Mouse (Mus musculus) neural tube, embryonic 12.5 days (tissue): ENCODE measurements around the gene Map4. TPM values are rescaled to one million over a fixed set of nuclear protein-coding genes. Genes with fewer than 3 reads are reported as not detected.

ENCODE experiments used
- ATAC-seq: fragments of 200-750 bp; cut with Nextera tagmentation; 2 replicates; pipeline ENCODE4 v1.8.0; 2017; ENCODE audit warnings: low read depth, mild to moderate bottlenecking, moderate TSS enrichment, moderate library complexity; ENCODE audit not compliant: low FRiP score
- H3K27ac ChIP-seq: fragments of 300-500 bp; sonication (generic); 2 replicates; pipeline ENCODE4 v1.5.1; 2016
- H3K27me3 ChIP-seq: fragments of 300-500 bp; sonication (generic); replicated peaks from 2 replicates; pipeline ENCODE4 v1.6.1; 2016; ENCODE audit warnings: mild to moderate bottlenecking
- H3K36me3 ChIP-seq: fragments of 300-500 bp; sonication (generic); 2 replicates; pipeline ENCODE4 v1.6.1; 2016; ENCODE audit warnings: mild to moderate bottlenecking
- H3K4me1 ChIP-seq: fragments of 300-500 bp; sonication (generic); 2 replicates; pipeline ENCODE4 v1.6.1; 2016
- H3K4me2 ChIP-seq: fragments of 300-500 bp; sonication (generic); replicated peaks from 2 replicates; pipeline ENCODE4 v1.6.1; 2016; ENCODE audit warnings: mild to moderate bottlenecking
- H3K4me3 ChIP-seq: fragments of 300-500 bp; sonication (generic); 2 replicates; pipeline ENCODE4 v1.5.1; 2016
- H3K9ac ChIP-seq: fragments of 300-500 bp; sonication (generic); 2 replicates; pipeline ENCODE4 v1.6.1; 2016; ENCODE audit warnings: mild to moderate bottlenecking
- H3K9me3 ChIP-seq: fragments of 300-500 bp; sonication (generic); 2 replicates; pipeline ENCODE4 v1.6.1; 2016; ENCODE audit warnings: mild to moderate bottlenecking
- WGBS: fragments of 180-500 bp; shearing (Covaris S2); methylation state at CpG from one replicate; pipeline ENCODE4 v1.1.7; 2016; 5-methylcytosine and 5-hydroxymethylcytosine counted together
- polyA plus RNA-seq: library from polyadenylated mRNA; unstranded; fragments of >200 nt; fragmentation: Nextera tagmentation; extraction: Ambion mirVana; gene quantifications from 2 replicates; pipeline ENCODE4 v1.2.1, GENCODE M21; 2016

The Map4 gene
- polyA plus RNA-seq, 1 experiment from 2014 or later: 161 TPM

DNA sequence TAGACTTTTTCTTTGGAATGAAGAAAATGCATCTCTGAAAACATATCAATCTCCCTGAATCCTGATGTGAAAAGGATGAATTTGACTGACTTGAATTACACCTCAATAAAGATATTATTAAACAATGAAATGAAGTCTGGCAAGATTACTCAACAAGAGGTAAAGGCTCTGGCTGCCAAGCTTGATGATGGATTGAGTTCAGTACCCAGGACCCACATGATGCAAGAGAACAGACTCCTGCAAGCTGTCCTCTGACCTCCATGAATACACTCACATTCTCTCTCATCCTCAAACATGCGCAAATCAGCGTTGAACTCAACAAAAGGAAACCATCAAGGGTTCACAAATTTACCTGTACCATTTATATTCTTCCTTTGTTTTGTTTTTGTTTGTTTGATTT lies 90.9 kb downstream of the Map4 start:
- Histone ChIP-seq H3K9ac (no peak overlapping the region), H3K4me2 (no peak overlapping the region), H3K9me3 (no peaks in the 10 kb centered on the region), H3K27ac (no peak overlapping the region), H3K36me3 (no peaks in the 10 kb centered on the region), H3K4me3 (no peak overlapping the region), H3K4me1 (peaks cover 6% of the 10 kb centered on the region; the same call in 1 of the 2 replicates), H3K27me3 (no peaks in the 10 kb centered on the region)
- no peak for ATAC-seq
- 97% methylated on average over 2 of the region's 2 CpGs for WGBS

DNA sequence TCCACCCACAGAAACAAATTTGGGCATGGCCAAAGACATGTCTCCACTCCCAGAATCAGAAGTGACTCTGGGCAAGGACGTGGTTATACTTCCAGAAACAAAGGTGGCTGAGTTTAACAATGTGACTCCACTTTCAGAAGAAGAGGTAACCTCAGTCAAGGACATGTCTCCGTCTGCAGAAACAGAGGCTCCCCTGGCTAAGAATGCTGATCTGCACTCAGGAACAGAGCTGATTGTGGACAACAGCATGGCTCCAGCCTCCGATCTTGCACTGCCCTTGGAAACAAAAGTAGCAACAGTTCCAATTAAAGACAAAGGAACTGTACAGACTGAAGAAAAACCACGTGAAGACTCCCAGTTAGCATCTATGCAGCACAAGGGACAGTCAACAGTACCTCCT lies 103.8 kb downstream of the Map4 start:
- no peak overlapping the region for H3K4me2 ChIP-seq
- H3K27ac ChIP-seq: no peak overlapping the region
- no peaks in the 10 kb centered on the region for H3K9me3 ChIP-seq
- no peaks in the 10 kb centered on the region for H3K27me3 ChIP-seq
- no peaks in the 10 kb centered on the region for H3K4me1 ChIP-seq
- ATAC-seq: no peak
- peaks cover 33% of the 10 kb centered on the region for H3K36me3 ChIP-seq
- H3K9ac ChIP-seq: no peak overlapping the region
- WGBS: 85% methylated on average over 4 of the region's 4 CpGs
- H3K4me3 ChIP-seq: no peak overlapping the region

DNA sequence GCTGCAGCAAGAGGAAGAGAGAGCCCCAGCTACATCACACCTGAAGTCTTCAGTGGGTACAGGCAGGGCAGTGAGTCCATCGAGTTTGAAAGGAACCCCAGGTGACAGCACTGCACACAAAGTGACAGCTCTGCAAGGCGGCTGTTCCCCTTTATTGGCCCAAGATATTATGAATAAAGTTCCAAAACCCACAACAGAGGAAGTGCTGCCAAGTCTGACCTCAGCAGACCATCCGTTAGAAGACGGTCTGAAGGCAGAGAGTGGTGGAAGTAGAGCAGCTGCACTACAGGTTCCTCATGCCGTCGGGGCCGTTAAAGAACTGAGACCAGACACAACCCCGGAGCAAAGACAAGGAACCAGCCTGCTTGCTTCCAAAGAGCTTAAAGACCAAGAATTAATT lies 106.6 kb downstream of the Map4 start:
- no peak overlapping the region for H3K4me2 ChIP-seq
- H3K9ac ChIP-seq: no peak overlapping the region
- peaks cover 33% of the 10 kb centered on the region for H3K36me3 ChIP-seq
- H3K9me3 ChIP-seq: no peaks in the 10 kb centered on the region
- no peak for ATAC-seq
- H3K27me3 ChIP-seq: no peaks in the 10 kb centered on the region
- H3K27ac ChIP-seq: no peak overlapping the region
- no peak overlapping the region for H3K4me3 ChIP-seq
- 90% methylated on average over 8 of the region's 8 CpGs for WGBS
- no peaks in the 10 kb centered on the region for H3K4me1 ChIP-seq

DNA sequence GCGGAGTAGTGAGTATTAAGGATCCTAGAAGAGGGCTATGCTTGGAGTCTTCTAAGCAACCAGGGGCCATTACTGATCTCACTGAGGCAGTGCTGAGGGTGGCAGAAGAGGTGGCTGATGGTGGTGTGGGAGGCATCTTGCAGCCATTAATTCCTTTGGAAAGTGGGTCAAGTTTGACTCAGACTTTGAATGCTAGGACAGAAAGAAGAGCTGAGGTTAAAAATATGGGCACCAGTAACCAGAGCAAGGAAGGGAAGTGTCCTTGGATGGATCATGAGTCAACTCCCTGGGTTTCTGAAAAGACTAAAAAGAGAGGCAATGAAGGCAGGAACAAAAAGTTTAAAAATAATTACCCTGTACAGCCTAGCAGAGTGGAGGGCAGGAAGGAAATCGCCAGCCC lies 107.2 kb downstream of the Map4 start:
- 95% methylated on average over 2 of the region's 2 CpGs for WGBS
- H3K36me3 ChIP-seq: peaks cover 33% of the 10 kb centered on the region

DNA sequence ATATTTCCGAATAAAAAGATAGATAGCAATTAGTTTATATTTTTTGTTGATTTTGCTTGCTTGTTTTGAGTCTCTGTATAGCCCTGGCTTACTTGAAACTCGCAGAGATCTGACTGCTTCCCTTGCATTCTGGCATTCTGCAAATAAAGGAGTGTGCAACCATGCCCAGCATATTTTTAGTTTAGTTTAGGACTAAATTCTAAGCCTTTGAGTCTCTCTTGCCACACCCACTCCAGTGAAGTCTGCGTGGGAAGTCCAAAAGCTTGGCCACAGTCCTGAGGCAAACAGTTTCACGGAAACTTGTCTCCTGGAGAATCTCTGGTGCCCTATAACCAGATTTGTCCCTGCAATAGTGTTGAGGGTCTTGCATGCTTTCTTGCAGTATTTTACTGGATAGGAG lies 113.1 kb downstream of the Map4 start:
- no peaks in the 10 kb centered on the region for H3K27me3 ChIP-seq
- no peak overlapping the region for H3K9ac ChIP-seq
- no peaks in the 10 kb centered on the region for H3K36me3 ChIP-seq
- H3K4me3 ChIP-seq: no peak overlapping the region
- ATAC-seq: no peak
- no peaks in the 10 kb centered on the region for H3K9me3 ChIP-seq
- 95% methylated on average over 4 of the region's 4 CpGs for whole genome bisulfite sequencing
- H3K4me1 ChIP-seq: peaks cover 10% of the 10 kb centered on the region; the same call in 1 of the 2 replicates
- no peak overlapping the region for H3K4me2 ChIP-seq
- H3K27ac ChIP-seq: no peak overlapping the region

More for the DNA sequence above, 107.2 kb downstream of the Map4 start:
- H3K4me1 ChIP-seq: no peaks in the 10 kb centered on the region
- H3K9me3 ChIP-seq: no peaks in the 10 kb centered on the region
- no peaks in the 10 kb centered on the region for H3K27me3 ChIP-seq
- no peak overlapping the region for H3K4me2 ChIP-seq
- H3K4me3 ChIP-seq: no peak overlapping the region
- no peak overlapping the region for H3K9ac ChIP-seq
- H3K27ac ChIP-seq: no peak overlapping the region
- no peak for ATAC-seq

DNA sequence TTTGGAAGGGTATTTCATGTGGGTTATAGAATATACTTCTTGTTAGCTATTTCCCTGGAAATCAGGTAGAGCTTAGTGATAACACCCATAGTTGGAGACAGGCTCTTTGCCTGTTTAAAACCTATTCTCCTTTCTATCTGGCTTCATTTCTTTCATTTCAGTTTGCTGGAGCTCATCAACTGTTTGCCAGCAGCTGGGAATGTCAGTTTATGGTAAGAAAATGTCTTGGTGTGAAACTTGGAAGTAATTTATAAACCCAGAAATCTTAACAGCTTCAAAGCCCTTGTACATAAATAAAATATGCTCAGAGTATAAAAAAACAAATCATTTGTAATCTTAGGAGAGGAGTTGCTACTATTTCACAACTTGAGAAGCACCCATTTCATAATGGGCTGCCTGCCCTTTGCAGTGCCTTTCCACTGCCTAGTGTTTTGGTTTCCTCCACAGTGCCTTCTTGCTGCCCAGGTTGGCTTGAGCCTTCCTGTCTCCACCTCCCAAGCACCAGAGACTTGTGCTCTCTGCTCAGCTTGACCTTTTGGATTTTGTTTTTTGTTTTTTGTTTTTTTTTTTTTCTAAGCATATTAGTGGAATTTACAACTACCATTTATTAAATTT lies 114.6 kb downstream of the Map4 start:
- Histone ChIP-seq H3K4me2 (no peak overlapping the region), H3K36me3 (no peaks in the 10 kb centered on the region), H3K9ac (no peak overlapping the region)

DNA sequence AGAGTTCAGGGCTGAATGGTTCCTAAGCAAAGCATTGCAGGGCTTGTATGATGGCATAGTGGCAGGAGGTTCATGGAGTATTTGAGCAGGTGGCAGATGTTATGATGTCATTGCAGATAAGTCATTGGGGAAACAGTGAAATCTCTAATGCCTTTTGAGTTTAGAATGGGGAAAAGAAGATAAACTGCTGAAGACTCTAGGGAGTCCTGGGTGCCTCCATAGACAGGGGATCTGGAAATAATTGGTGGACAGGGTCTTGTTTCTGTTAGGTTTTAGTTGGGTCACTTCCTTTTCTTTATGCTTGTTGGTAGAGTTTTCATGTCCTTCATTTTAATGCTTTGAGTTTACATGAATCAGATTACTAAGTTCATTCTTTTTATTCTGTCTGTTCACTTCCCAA lies 116.0 kb downstream of the Map4 start:
- no peak overlapping the region for H3K27ac ChIP-seq
- no peak overlapping the region for H3K9ac ChIP-seq
- no peak overlapping the region for H3K4me3 ChIP-seq
- peaks cover 22% of the 10 kb centered on the region for H3K4me1 ChIP-seq
- H3K27me3 ChIP-seq: no peaks in the 10 kb centered on the region
- H3K9me3 ChIP-seq: no peaks in the 10 kb centered on the region
- ATAC-seq: 0 out of 2 replicates have a peak, but pooled peaks have one; percentile 19
- H3K36me3 ChIP-seq: no peaks in the 10 kb centered on the region
- no peak overlapping the region for H3K4me2 ChIP-seq

More for the DNA sequence above, 114.6 kb downstream of the Map4 start:
- peaks cover 10% of the 10 kb centered on the region for H3K4me1 ChIP-seq
- H3K27ac ChIP-seq: no peak overlapping the region
- no peak overlapping the region for H3K4me3 ChIP-seq
- no peaks in the 10 kb centered on the region for H3K9me3 ChIP-seq
- no peak for ATAC-seq
- no peaks in the 10 kb centered on the region for H3K27me3 ChIP-seq

DNA sequence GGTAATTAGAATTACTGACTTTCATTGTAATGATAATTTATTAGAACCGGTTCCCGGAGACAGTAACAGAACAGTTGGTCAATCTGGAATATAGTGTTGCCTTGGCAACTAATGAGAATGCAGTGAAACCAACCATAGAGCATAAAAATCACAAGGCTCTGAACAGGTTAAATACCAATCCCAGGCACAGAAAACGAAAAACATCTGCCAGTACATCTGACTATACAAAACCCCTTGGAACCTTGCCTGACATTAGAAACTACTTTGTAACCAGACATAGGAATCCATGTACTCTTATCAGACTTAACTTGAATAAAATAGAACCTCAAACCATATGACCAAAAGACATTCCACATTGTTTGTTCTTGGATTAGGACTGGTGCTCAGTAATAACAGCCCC lies 116.6 kb downstream of the Map4 start:
- Histone ChIP-seq H3K4me3 (no peak overlapping the region), H3K4me1 (peaks cover 28% of the 10 kb centered on the region), H3K9me3 (no peaks in the 10 kb centered on the region), H3K27ac (no peak overlapping the region), H3K27me3 (no peaks in the 10 kb centered on the region), H3K36me3 (no peaks in the 10 kb centered on the region), H3K9ac (no peak overlapping the region), H3K4me2 (no peak overlapping the region)
- 19% methylated on average over 3 of the region's 3 CpGs for WGBS
- peak; percentile 72 for ATAC-seq

DNA sequence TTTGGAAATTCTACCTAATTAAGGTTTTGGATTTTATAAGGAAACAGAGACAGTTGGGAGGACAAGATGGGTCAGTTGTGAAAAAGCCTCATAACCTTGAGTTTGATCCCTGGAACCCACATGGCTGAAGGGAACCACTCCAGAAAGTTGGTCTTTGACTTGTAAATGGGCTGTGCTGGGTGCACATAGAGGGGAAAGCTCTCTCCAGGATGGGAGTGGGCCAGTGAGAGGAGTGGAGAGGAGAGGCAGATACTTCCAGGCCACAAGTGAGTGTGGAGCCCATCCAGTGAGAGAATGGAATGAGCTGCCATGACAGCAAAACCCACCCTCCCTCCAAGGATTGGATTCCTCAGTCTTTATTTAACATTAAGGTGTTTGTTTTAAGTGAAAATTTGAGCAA lies 119.9 kb downstream of the Map4 start:
- no peak overlapping the region for H3K4me3 ChIP-seq
- peak overlapping the region; percentile 69; the same call in 1 of the 2 replicates for H3K4me2 ChIP-seq
- H3K9ac ChIP-seq: no peak overlapping the region
- H3K27ac ChIP-seq: no peak overlapping the region
- no peaks in the 10 kb centered on the region for H3K9me3 ChIP-seq
- H3K27me3 ChIP-seq: no peaks in the 10 kb centered on the region
- no peak for ATAC-seq
- peaks cover 49% of the 10 kb centered on the region for H3K4me1 ChIP-seq
- H3K36me3 ChIP-seq: no peaks in the 10 kb centered on the region

DNA sequence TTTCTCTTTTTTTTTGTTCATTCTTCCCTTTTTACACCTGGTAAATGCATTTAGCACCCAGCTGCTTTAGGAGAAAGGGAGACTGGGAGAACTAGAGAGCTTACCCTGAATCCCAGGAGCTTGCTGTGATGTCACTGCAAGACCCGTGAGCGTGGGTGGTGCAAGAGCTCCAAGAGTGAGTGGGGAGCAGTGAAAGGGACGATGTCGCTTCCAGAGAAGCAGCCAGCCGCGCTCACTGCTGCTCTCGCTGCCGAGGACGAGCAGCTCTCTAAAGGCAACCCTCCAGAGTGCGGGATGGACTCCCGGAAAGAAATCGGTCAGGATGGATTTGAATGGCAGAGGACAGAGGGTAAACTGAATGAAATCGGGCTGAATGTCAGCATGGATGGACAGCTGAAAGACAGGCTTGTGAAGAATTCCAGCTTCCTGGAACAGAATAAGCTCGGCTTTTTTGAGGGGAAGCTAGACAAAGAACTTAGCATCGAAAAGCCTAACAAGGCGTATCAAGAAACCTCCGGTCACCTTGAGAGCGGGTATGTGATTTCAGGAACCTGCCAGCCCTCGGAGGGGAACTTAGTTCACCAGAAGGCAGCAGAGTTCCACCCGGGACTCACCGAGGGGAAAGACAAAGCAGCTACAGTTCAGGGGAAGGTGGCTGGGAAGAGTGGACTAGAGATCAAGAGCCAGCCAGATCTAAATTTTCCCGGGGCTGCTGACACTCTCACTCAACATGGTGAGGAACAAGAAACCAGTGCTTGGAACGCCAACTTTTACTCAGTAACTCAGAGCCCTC lies 120.8 kb downstream of the Map4 start:
- H3K9ac ChIP-seq: peak overlapping the region; percentile 60
- H3K9me3 ChIP-seq: no peaks in the 10 kb centered on the region
- WGBS: 16% methylated on average over 23 of the region's 23 CpGs
- H3K4me2 ChIP-seq: peak overlapping the region; percentile 69
- H3K36me3 ChIP-seq: no peaks in the 10 kb centered on the region
- H3K27ac ChIP-seq: peak overlapping the region; percentile 97
- no peaks in the 10 kb centered on the region for H3K27me3 ChIP-seq
- H3K4me1 ChIP-seq: peaks cover 54% of the 10 kb centered on the region
- H3K4me3 ChIP-seq: peak overlapping the region; percentile 39
- ATAC-seq: no peak

DNA sequence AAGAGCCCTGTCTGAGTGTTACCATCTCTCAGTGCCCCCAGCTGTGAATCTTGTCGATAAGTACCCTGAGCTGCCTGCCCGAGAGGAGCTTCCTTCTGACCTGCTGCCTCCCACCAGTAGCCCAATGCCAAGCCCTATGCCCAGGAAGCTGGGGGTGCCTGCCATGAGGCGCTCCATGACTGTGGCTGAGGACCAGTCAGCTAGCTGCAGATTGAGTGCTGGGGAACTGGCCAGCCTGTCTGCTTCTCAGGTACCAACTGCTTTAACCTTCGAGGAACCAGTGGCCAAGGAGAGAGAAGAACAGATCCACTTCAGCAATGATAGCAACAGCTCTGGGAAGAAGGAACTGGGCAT lies 121.7 kb downstream of the Map4 start:
- WGBS: 38% methylated on average over 4 of the region's 4 CpGs
- Histone ChIP-seq H3K9ac (peak overlapping the region; percentile 60), H3K9me3 (no peaks in the 10 kb centered on the region), H3K4me2 (peak overlapping the region; percentile 69), H3K4me3 (peak overlapping the region; percentile 39), H3K36me3 (no peaks in the 10 kb centered on the region), H3K4me1 (peaks cover 52% of the 10 kb centered on the region), H3K27ac (peak overlapping the region; percentile 97), H3K27me3 (no peaks in the 10 kb centered on the region)
- 0 out of 2 replicates have a peak, but pooled peaks have one; percentile 14 for ATAC-seq

DNA sequence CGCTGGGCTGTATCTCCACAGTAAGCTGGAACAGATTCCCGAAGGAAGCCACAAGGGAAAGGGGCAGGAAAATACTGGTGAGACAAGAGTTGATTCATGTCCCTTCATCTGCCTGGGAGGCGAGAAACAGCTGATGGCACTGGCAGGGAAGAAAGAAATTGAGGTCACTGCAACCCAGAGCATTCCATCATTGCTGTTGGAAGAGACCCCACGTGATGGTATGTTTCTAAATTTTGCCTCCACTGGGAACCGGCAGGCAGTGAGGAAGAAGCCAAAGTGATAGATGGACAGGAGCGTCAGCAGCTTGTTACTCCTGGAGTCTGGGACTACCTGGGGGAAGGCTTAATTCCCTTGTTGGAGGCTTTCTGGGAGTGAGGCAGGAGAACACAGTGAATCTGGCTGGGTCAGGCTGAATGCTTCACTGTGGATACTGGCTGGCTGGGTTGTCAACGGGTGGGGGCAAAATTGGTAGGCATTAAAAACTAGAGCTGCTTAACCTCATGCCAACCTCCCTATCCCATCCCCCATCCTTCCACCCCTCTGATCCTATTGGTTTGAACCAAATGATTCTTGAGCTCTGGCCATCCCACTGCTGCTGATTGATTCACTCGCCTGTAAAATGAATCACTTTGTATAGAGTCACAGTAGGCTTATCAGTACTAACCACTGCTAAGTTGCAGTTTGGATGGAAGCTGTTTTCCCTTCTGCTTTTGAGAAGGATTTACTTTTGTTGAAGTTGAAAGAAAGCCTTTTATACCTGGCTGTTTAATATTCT lies 122.2 kb downstream of the Map4 start:
- H3K27ac ChIP-seq: peak overlapping the region; percentile 97
- no peaks in the 10 kb centered on the region for H3K9me3 ChIP-seq
- no peaks in the 10 kb centered on the region for H3K27me3 ChIP-seq
- peak; percentile 89 for ATAC-seq
- peak overlapping the region; percentile 39 for H3K4me3 ChIP-seq
- peak overlapping the region; percentile 60 for H3K9ac ChIP-seq
- H3K4me1 ChIP-seq: peaks cover 48% of the 10 kb centered on the region
- no peaks in the 10 kb centered on the region for H3K36me3 ChIP-seq
- WGBS: 8% methylated on average over 8 of the region's 8 CpGs
- peak overlapping the region; percentile 69 for H3K4me2 ChIP-seq
